41 mouse cellular contexts compared by ENCODE assay signal in the genomic region with DNA sequence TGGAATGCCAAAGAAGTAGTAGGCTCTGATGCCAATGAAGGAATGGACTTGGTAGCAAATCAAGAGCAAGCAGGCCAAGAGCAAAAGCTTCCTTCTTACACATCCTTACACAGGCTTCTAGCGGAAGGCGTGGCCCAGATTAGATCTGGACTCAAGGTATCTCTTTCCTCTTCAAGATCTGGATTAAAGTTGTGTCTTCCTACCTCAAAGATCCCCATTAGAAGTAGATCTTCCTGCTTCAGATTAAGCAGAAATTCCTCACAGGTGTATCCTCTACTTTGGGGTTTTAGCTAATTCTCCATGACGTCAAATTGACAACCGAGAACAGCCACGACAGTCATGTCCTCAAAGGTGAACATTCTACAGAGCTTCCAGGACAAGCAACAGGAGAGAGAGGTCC. TPM values are rescaled to one million over a fixed set of nuclear protein-coding genes. Genes with fewer than 3 reads are reported as not detected.
"Had no signal": no experiment of that assay in that cellular context is flagged by ENCODE, and none has a peak within 500 bp of the region (broad histone marks: within the 10 kb centered on the region; RNA-seq: fewer than 3 reads in every experiment).

No protein-coding gene starts in this region.

- DNase-seq: heart, postnatal 10 days; heart, postnatal 14 days; heart, postnatal 36 days; heart, postnatal 4 days; kidney, adult 11 months; kidney, adult 18-20 months; kidney, adult 2 months; kidney, adult 8-10 months; kidney, adult 9 months; kidney, postnatal 10 days; kidney, postnatal 14 days; kidney, postnatal 25 days; kidney, postnatal 36 days; kidney, postnatal 4 days; layer of hippocampus, adult 9-11 months; layer of hippocampus, postnatal 36 days had no signal

- H3K27me3 ChIP-seq: heart, embryonic 12.5 days; heart, embryonic 13.5 days; heart, embryonic 15.5 days; hindbrain, embryonic 12.5 days; hindbrain, embryonic 13.5 days; hindbrain, embryonic 15.5 days; intestine, embryonic 15.5 days; kidney, embryonic 15.5 days had no signal

- H3K36me3 ChIP-seq: heart, embryonic 10.5 days; heart, embryonic 12.5 days; heart, embryonic 13.5 days; heart, embryonic 15.5 days; hindbrain, embryonic 10.5 days; hindbrain, embryonic 12.5 days; hindbrain, embryonic 13.5 days; hindbrain, embryonic 15.5 days; intestine, embryonic 15.5 days; kidney, embryonic 15.5 days had no signal

- H3K27ac ChIP-seq: heart, embryonic 10.5 days; heart, embryonic 13.5 days; heart, embryonic 15.5 days; hindbrain, embryonic 10.5 days; hindbrain, embryonic 12.5 days; hindbrain, embryonic 13.5 days; hindbrain, embryonic 14.5 days; hindbrain, embryonic 15.5 days; hindbrain, postnatal 0 days; intestine, embryonic 15.5 days; kidney, embryonic 15.5 days; kidney, postnatal 0 days; layer of hippocampus, adult 2 months; left cerebral cortex, adult 2 months had no signal

- H3K4me1 ChIP-seq: heart, embryonic 10.5 days; heart, embryonic 12.5 days; heart, embryonic 13.5 days; heart, embryonic 15.5 days; hindbrain, embryonic 10.5 days; hindbrain, embryonic 12.5 days; hindbrain, embryonic 13.5 days; hindbrain, embryonic 15.5 days; intestine, embryonic 15.5 days; kidney, embryonic 15.5 days had no signal

- ATAC-seq: hindbrain, embryonic 16.5 days; hindbrain, postnatal 0 days; inflammation-experienced regulatory T-cells, adult 6 months; intestine, embryonic 15.5 days; intestine, embryonic 16.5 days; intestine, postnatal 0 days had no signal

- H3K4me2 ChIP-seq: heart, embryonic 12.5 days; heart, embryonic 13.5 days; heart, embryonic 15.5 days; hindbrain, embryonic 12.5 days; hindbrain, embryonic 13.5 days; hindbrain, embryonic 14.5 days; hindbrain, embryonic 15.5 days; intestine, embryonic 15.5 days; kidney, embryonic 15.5 days had no signal

- H3K9me3 ChIP-seq: heart, embryonic 10.5 days; heart, embryonic 12.5 days; heart, embryonic 13.5 days; heart, embryonic 15.5 days; hindbrain, embryonic 10.5 days; hindbrain, embryonic 12.5 days; hindbrain, embryonic 13.5 days; hindbrain, embryonic 15.5 days; intestine, embryonic 15.5 days; kidney, embryonic 15.5 days had no signal

- H3K4me3 ChIP-seq: heart, embryonic 10.5 days; heart, embryonic 12.5 days; heart, embryonic 13.5 days; heart, embryonic 15.5 days; hindbrain, embryonic 10.5 days; hindbrain, embryonic 12.5 days; hindbrain, embryonic 13.5 days; hindbrain, embryonic 15.5 days; intestine, embryonic 15.5 days; kidney, embryonic 15.5 days; layer of hippocampus, adult 2 months; left cerebral cortex, adult 2 months had no signal

- H3K9ac ChIP-seq: heart, embryonic 12.5 days; heart, embryonic 13.5 days; heart, embryonic 15.5 days; hindbrain, embryonic 12.5 days; hindbrain, embryonic 13.5 days; hindbrain, embryonic 14.5 days; hindbrain, embryonic 15.5 days; intestine, embryonic 15.5 days; kidney, embryonic 15.5 days had no signal

RNA-seq across cellular contexts. Expression of gene Tigit, which starts 27.8 kb away (rescaled TPM):
- polyA plus RNA-seq: heart, embryonic 10.5 days; heart, embryonic 12.5 days; heart, embryonic 13.5 days; heart, embryonic 14.5 days; heart, embryonic 15.5 days; heart, postnatal 0 days; hindbrain, embryonic 10.5 days; hindbrain, embryonic 11.5 days; hindbrain, embryonic 12.5 days; hindbrain, embryonic 13.5 days; hindbrain, embryonic 14.5 days; hindbrain, embryonic 15.5 days; hindbrain, embryonic 16.5 days; intestine, embryonic 14.5 days; intestine, embryonic 15.5 days; intestine, embryonic 16.5 days; intestine, postnatal 0 days; kidney, embryonic 14.5 days; kidney, embryonic 15.5 days; kidney, embryonic 16.5 days; kidney, postnatal 0 days had no signal
